In the genomic region with DNA sequence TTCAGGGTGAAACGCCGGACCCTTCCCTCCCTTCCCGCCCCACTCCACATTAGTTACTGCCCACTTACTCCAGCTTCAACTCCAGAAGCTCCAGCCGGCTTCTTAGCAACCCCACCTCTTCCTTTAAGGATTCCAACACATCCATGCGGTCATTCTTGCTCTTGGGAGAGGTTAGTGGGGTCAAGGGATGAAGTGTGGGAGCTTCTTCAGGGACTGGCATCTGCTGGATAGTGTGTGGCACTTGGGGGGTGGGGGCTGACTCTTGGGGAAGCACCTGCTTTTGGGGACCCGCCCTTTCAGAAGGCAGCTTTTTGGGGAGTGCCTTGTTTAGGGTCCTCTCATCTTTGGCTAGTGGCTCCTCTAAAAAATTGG, we compare ENCODE assay signal across 10 mouse cellular contexts. TPM values are rescaled to one million over a fixed set of nuclear protein-coding genes. Genes with fewer than 3 reads are reported as not detected.
DNase-seq lines count a peak whose midpoint lies in the region; TF ChIP-seq lines count a peak whose summit lies in the region.
"Had no signal": no experiment of that assay in that cellular context is flagged by ENCODE, and none has a peak within 500 bp of the region (broad histone marks: within the 10 kb centered on the region; RNA-seq: fewer than 3 reads in every experiment).

No protein-coding gene starts in this region.

- peak; percentile 94 for DNase-seq in heart, adult 11 months
- DNase-seq in heart, postnatal 14 days: no peak
- DNase-seq in kidney, postnatal 10 days: peak; percentile 42
- no peak for DNase-seq in kidney, postnatal 14 days
- DNase-seq in limb, embryonic 10.5 days (ENCODE audit: low spot score): no peak
- DNase-seq in cerebellum, adult 2 months: no peak
- no peak for DNase-seq in frontal cortex, adult 2 months (ENCODE audit: extremely low spot score in 1 of 2, low spot score in 1 of 2)
- DNase-seq: retina, postnatal 1 day had no signal

- intact Hi-C loops in heart, postnatal 14 days (cut with DNase I): no loop called here

- peak overlapping the region; percentile 86 for H3K4me3 ChIP-seq in limb, embryonic 10.5 days
- peak overlapping the region; percentile 27; the same call in 1 of the 2 replicates for H3K4me3 ChIP-seq in small intestine, adult 2 months (ENCODE audit: low read depth, low read length)
- H3K4me3 ChIP-seq in cerebellum, adult 2 months (replicated peaks; ENCODE audit: insufficient read depth, low read depth, low read length): no peak overlapping the region

- TF ChIP-seq CTCF in small intestine, adult 2 months (IDR thresholded peaks at IDR 0.05; ENCODE audit: extremely low read depth, insufficient read length, insufficient replicate concordance, low read depth, low read length): no peak
- no peak for TF ChIP-seq CTCF in cerebellum, adult 2 months (IDR thresholded peaks at IDR 0.05; ENCODE audit: borderline replicate concordance, insufficient read depth, low read depth, low read length)

- H3K9me3 ChIP-seq in limb, embryonic 10.5 days (replicated peaks): no peaks in the 10 kb centered on the region

- WGBS in limb, embryonic 10.5 days: 35% methylated on average over 6 of the region's 6 CpGs
- 78% methylated on average over 6 of the region's 6 CpGs for WGBS in small intestine, adult 2 months
- 87% methylated on average over 6 of the region's 6 CpGs for WGBS in cerebellum, adult 2 months

- H3K27ac ChIP-seq in limb, embryonic 10.5 days: peak overlapping the region; percentile 98
- peak overlapping the region; percentile 50; the same call in 1 of the 2 replicates for H3K27ac ChIP-seq in small intestine, adult 2 months (ENCODE audit: insufficient read depth, low read depth, low read length)
- no peak overlapping the region for H3K27ac ChIP-seq in cerebellum, adult 2 months (ENCODE audit: insufficient read depth, low read length)
- H3K27ac ChIP-seq: liver, embryonic 14.5 days had no signal

- H3K27me3 ChIP-seq in limb, embryonic 10.5 days (ENCODE audit: low read depth, poor library complexity, severe bottlenecking): no peaks in the 10 kb centered on the region
- H3K27me3 ChIP-seq in small intestine, adult 2 months (ENCODE audit: control insufficient read depth, insufficient read depth, low read length): 0 out of 2 replicates have a peak, but pooled peaks cover 3% of the 10 kb centered on the region
- H3K27me3 ChIP-seq in cerebellum, adult 2 months (ENCODE audit: control insufficient read depth, insufficient read depth, low read length): 0 out of 2 replicates have a peak, but pooled peaks cover 2% of the 10 kb centered on the region

- peaks cover 87% of the 10 kb centered on the region for H3K4me1 ChIP-seq in limb, embryonic 10.5 days
- peaks cover 12% of the 10 kb centered on the region for H3K4me1 ChIP-seq in small intestine, adult 2 months (ENCODE audit: control insufficient read depth, insufficient read depth, insufficient read length, low read length)
- 0 out of 2 replicates have a peak, but pooled peaks cover 7% of the 10 kb centered on the region for H3K4me1 ChIP-seq in cerebellum, adult 2 months (ENCODE audit: control insufficient read depth, insufficient read depth, low read length)

- H3K36me3 ChIP-seq in limb, embryonic 10.5 days: peaks cover 36% of the 10 kb centered on the region
- peaks cover 3% of the 10 kb centered on the region; the same call in 1 of the 2 replicates for H3K36me3 ChIP-seq in small intestine, adult 2 months (ENCODE audit: control insufficient read depth, insufficient read depth, low read length)

- no peak for TF ChIP-seq POLR2A in small intestine, adult 2 months (IDR thresholded peaks at IDR 0.05; ENCODE audit: low read depth, low read length)
- TF ChIP-seq POLR2A in cerebellum, adult 2 months (IDR thresholded peaks at IDR 0.05; ENCODE audit: borderline replicate concordance, insufficient read depth, low read length): no peak

RNA-seq across cellular contexts. Expression of a gene that starts 3.4 kb away (rescaled TPM):
- total RNA-seq in heart, postnatal 14 days (2021): 10 to 100 TPM; 23.3 to 24.9 TPM
- 72.7 and 82.2 TPM in 2 replicates for polyA plus RNA-seq in limb, embryonic 10.5 days (2016; fragmentation: Nextera tagmentation; extraction: Ambion mirVana)
- 45.0 and 54.3 TPM in 2 replicates for polyA plus RNA-seq in small intestine, adult 2 months (2012; rRNA removed)
- polyA plus RNA-seq in cerebellum, adult 2 months (2012; rRNA removed): 9.0 and 9.2 TPM in 2 replicates
- polyA plus RNA-seq in frontal cortex, adult 2 months (2012; rRNA removed): 8.6 and 9.3 TPM in 2 replicates

RNA-seq across cellular contexts. Expression of a gene that starts 12.4 kb away (rescaled TPM):
- 1 to 10 TPM; 3.0 to 3.1 TPM for total RNA-seq in heart, postnatal 14 days (2021)
- polyA plus RNA-seq in limb, embryonic 10.5 days (2016; fragmentation: Nextera tagmentation; extraction: Ambion mirVana): 2.9 and 4.7 TPM in 2 replicates
- 5.2 and 6.5 TPM in 2 replicates for polyA plus RNA-seq in small intestine, adult 2 months (2012; rRNA removed)
- polyA plus RNA-seq in cerebellum, adult 2 months (2012; rRNA removed): 1.6 and 2.0 TPM in 2 replicates
- polyA plus RNA-seq in frontal cortex, adult 2 months (2012; rRNA removed): 1.0 TPM in 2 replicates

RNA-seq across cellular contexts. Expression of a gene that starts 47.2 kb away (rescaled TPM):
- 10 to 100 TPM; 28.0 to 29.5 TPM for total RNA-seq in heart, postnatal 14 days (2021)
- 48.2 and 52.1 TPM in 2 replicates for polyA plus RNA-seq in limb, embryonic 10.5 days (2016; fragmentation: Nextera tagmentation; extraction: Ambion mirVana)
- 14.5 and 24.0 TPM in 2 replicates for polyA plus RNA-seq in small intestine, adult 2 months (2012; rRNA removed)
- 23.3 and 24.9 TPM in 2 replicates for polyA plus RNA-seq in cerebellum, adult 2 months (2012; rRNA removed)
- 18.9 and 22.2 TPM in 2 replicates for polyA plus RNA-seq in frontal cortex, adult 2 months (2012; rRNA removed)

RNA-seq across cellular contexts. Expression of a gene that starts 51.6 kb away (rescaled TPM):
- 100 to 1,000 TPM; 130 to 144 TPM for total RNA-seq in heart, postnatal 14 days (2021)
- polyA plus RNA-seq in limb, embryonic 10.5 days (2016; fragmentation: Nextera tagmentation; extraction: Ambion mirVana): 263 and 287 TPM in 2 replicates
- polyA plus RNA-seq in small intestine, adult 2 months (2012; rRNA removed): 10.0 and 22.1 TPM in 2 replicates
- 122 TPM in 2 replicates for polyA plus RNA-seq in cerebellum, adult 2 months (2012; rRNA removed)
- 95.8 and 103 TPM in 2 replicates for polyA plus RNA-seq in frontal cortex, adult 2 months (2012; rRNA removed)

RNA-seq across cellular contexts. Expression of a gene that starts 54.5 kb away (rescaled TPM):
- total RNA-seq in heart, postnatal 14 days (2021): 10 to 100 TPM in 1 of 2 experiments, 1 to 10 TPM in 1; 9.2 to 12.8 TPM
- 41.3 and 48.0 TPM in 2 replicates for polyA plus RNA-seq in limb, embryonic 10.5 days (2016; fragmentation: Nextera tagmentation; extraction: Ambion mirVana)
- 10.7 and 13.3 TPM in 2 replicates for polyA plus RNA-seq in small intestine, adult 2 months (2012; rRNA removed)
- polyA plus RNA-seq in cerebellum, adult 2 months (2012; rRNA removed): 21.4 and 28.8 TPM in 2 replicates
- polyA plus RNA-seq in frontal cortex, adult 2 months (2012; rRNA removed): 25.3 and 26.7 TPM in 2 replicates

Comparison
In these comparisons a context has a peak if more than half of its experiments do, and no peak if none do; other contexts are left out.
1. DNase-seq: peak in heart, adult 11 months (single experiment) and kidney, postnatal 10 days (single experiment); none in heart, postnatal 14 days (0 of 2), kidney, postnatal 14 days (single experiment), limb, embryonic 10.5 days (single experiment), cerebellum, adult 2 months (0 of 2) and frontal cortex, adult 2 months (0 of 2).